Comparison of ENCODE assay signal across 18 mouse cellular contexts in the genomic region with DNA sequence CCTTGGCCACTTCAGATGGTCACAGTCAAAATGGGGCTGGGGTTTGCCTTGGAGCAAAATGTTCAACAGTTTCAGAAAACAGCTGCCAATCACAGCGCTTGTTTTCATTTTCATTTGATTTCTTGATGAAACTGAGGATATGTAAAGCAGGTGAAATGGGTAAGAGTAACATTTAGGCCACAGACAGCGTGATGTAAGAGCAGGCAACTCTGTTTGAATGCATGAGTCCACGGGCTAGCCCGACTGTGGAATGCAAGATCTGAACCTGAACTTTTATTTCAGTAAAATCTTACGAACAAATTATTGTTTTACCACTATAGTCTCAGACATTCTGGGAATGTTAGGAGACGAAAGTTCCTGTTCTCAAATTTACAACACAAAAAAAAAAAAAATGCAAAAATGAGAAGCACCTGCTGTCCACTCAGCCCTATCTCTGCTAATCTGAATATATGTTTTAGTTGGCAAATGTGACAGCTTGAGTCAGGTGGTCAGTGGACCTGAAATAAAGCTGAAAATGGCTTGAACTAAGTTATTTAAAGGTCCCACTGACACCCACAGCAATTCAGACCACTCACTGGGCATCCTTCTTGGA. TPM values are rescaled to one million over a fixed set of nuclear protein-coding genes. Genes with fewer than 3 reads are reported as not detected.
DNase-seq lines count a peak whose midpoint lies in the region; ATAC-seq and TF ChIP-seq lines count a peak whose summit lies in the region.
"Had no signal": no experiment of that assay in that cellular context is flagged by ENCODE, and none has a peak within 500 bp of the region (broad histone marks: within the 10 kb centered on the region; RNA-seq: fewer than 3 reads in every experiment).

No protein-coding gene starts in this region.

- peaks cover 39% of the 10 kb centered on the region for H3K4me1 ChIP-seq in intestine, postnatal 0 days (replicated peaks; ENCODE audit: control insufficient read depth, insufficient read depth, low read length)
- H3K4me1 ChIP-seq in intestine, embryonic 16.5 days (ENCODE audit: control insufficient read depth, insufficient read depth, low read length), result peaks cover 47% of the 10 kb centered on the region
- H3K4me1 ChIP-seq in forebrain, embryonic 13.5 days, result peaks cover 34% of the 10 kb centered on the region
- H3K4me1 ChIP-seq in forebrain, postnatal 0 days (ENCODE audit: insufficient read depth), result no peaks in the 10 kb centered on the region
- H3K4me1 ChIP-seq in hindbrain, postnatal 0 days (ENCODE audit: insufficient read depth, low read length), result 0 out of 2 replicates have a peak, but pooled peaks cover 9% of the 10 kb centered on the region
- H3K4me1 ChIP-seq: kidney, embryonic 15.5 days; neural tube, embryonic 15.5 days had no signal

- no peak overlapping the region for H3K4me2 ChIP-seq in intestine, postnatal 0 days (replicated peaks; ENCODE audit: low read depth)
- no peak overlapping the region for H3K4me2 ChIP-seq in intestine, embryonic 16.5 days (ENCODE audit: low read depth, low read length)
- H3K4me2 ChIP-seq in forebrain, embryonic 13.5 days, result no peak overlapping the region
- H3K4me2 ChIP-seq in forebrain, postnatal 0 days (ENCODE audit: low read depth), result no peak overlapping the region
- no peak overlapping the region for H3K4me2 ChIP-seq in hindbrain, postnatal 0 days (ENCODE audit: low read depth, low read length)
- H3K4me2 ChIP-seq: kidney, embryonic 15.5 days; neural tube, embryonic 15.5 days had no signal

- H3K27ac ChIP-seq in intestine, postnatal 0 days (ENCODE audit: low read depth, low read length), result peak overlapping the region; percentile 61; the same call in 1 of the 2 replicates
- no peak overlapping the region for H3K27ac ChIP-seq in intestine, embryonic 16.5 days (ENCODE audit: low read length)
- H3K27ac ChIP-seq in forebrain, embryonic 13.5 days, result peak overlapping the region; percentile 68
- peak overlapping the region; percentile 40; the same call in 1 of the 2 replicates for H3K27ac ChIP-seq in forebrain, postnatal 0 days (ENCODE audit: low read depth, low read length)
- H3K27ac ChIP-seq in hindbrain, postnatal 0 days, result peak overlapping the region; percentile 85
- H3K27ac ChIP-seq: heart, adult 2 months; kidney, embryonic 15.5 days; macrophage; neural tube, embryonic 15.5 days had no signal

- ATAC-seq in intestine, postnatal 0 days, result no peak
- ATAC-seq in intestine, embryonic 16.5 days, result no peak
- no peak for ATAC-seq in forebrain, embryonic 13.5 days
- ATAC-seq in forebrain, postnatal 0 days, result no peak
- ATAC-seq in hindbrain, postnatal 0 days, result no peak
- ATAC-seq: liver, postnatal 0 days; lung, postnatal 0 days had no signal

- peaks cover 41% of the 10 kb centered on the region for H3K36me3 ChIP-seq in intestine, postnatal 0 days (ENCODE audit: control insufficient read depth, insufficient read depth)
- 0 out of 2 replicates have a peak, but pooled peaks cover 6% of the 10 kb centered on the region for H3K36me3 ChIP-seq in intestine, embryonic 16.5 days (ENCODE audit: control insufficient read depth, insufficient read depth, low read length)
- H3K36me3 ChIP-seq in forebrain, embryonic 13.5 days (ENCODE audit: poor library complexity, severe bottlenecking), result peaks cover 66% of the 10 kb centered on the region
- peaks cover 9% of the 10 kb centered on the region for H3K36me3 ChIP-seq in forebrain, postnatal 0 days (ENCODE audit: insufficient read depth)
- H3K36me3 ChIP-seq in hindbrain, postnatal 0 days (ENCODE audit: insufficient read depth, low read length), result peaks cover 14% of the 10 kb centered on the region

- no peak overlapping the region for H3K4me3 ChIP-seq in intestine, postnatal 0 days (ENCODE audit: low read depth, low read length)
- H3K4me3 ChIP-seq in intestine, embryonic 16.5 days (ENCODE audit: low read length), result no peak overlapping the region
- H3K4me3 ChIP-seq in forebrain, embryonic 13.5 days, result no peak overlapping the region
- no peak overlapping the region for H3K4me3 ChIP-seq in forebrain, postnatal 0 days (ENCODE audit: low read depth, low read length)
- no peak overlapping the region for H3K4me3 ChIP-seq in hindbrain, postnatal 0 days (ENCODE audit: low read length)
- H3K4me3 ChIP-seq: embryonic facial prominence, embryonic 10.5 days; heart, adult 2 months; kidney, embryonic 15.5 days; neural tube, embryonic 15.5 days had no signal

- no peak for TF ChIP-seq CTCF in intestine, postnatal 0 days (IDR thresholded peaks at IDR 0.05; ENCODE audit: low read depth)
- no peak for TF ChIP-seq CTCF in forebrain, postnatal 0 days (IDR thresholded peaks at IDR 0.05; ENCODE audit: low read depth)
- no peak for TF ChIP-seq CTCF in hindbrain, postnatal 0 days (IDR thresholded peaks at IDR 0.05; ENCODE audit: low read depth)

- H3K9me3 ChIP-seq in intestine, postnatal 0 days (ENCODE audit: control insufficient read depth), result no peaks in the 10 kb centered on the region
- no peaks in the 10 kb centered on the region for H3K9me3 ChIP-seq in intestine, embryonic 16.5 days (ENCODE audit: control insufficient read depth, low read length)
- H3K9me3 ChIP-seq in forebrain, embryonic 13.5 days (replicated peaks), result no peaks in the 10 kb centered on the region
- H3K9me3 ChIP-seq in forebrain, postnatal 0 days (ENCODE audit: low read length), result no peaks in the 10 kb centered on the region
- H3K9me3 ChIP-seq in hindbrain, postnatal 0 days (ENCODE audit: low read length), result no peaks in the 10 kb centered on the region
- H3K9me3 ChIP-seq: embryonic facial prominence, embryonic 10.5 days; kidney, embryonic 15.5 days; neural tube, embryonic 15.5 days had no signal

- no peaks in the 10 kb centered on the region for H3K27me3 ChIP-seq in intestine, postnatal 0 days (replicated peaks; ENCODE audit: control insufficient read depth, insufficient read depth, low read length)
- H3K27me3 ChIP-seq in intestine, embryonic 16.5 days (replicated peaks; ENCODE audit: control insufficient read depth, insufficient read depth, low read length), result no peaks in the 10 kb centered on the region
- no peaks in the 10 kb centered on the region for H3K27me3 ChIP-seq in forebrain, embryonic 13.5 days
- H3K27me3 ChIP-seq in forebrain, postnatal 0 days (ENCODE audit: insufficient read depth, low read length), result no peaks in the 10 kb centered on the region
- no peaks in the 10 kb centered on the region for H3K27me3 ChIP-seq in hindbrain, postnatal 0 days (ENCODE audit: insufficient read depth, low read length)
- H3K27me3 ChIP-seq: kidney, embryonic 15.5 days; neural tube, embryonic 15.5 days had no signal

- no peak for DNase-seq in forebrain, postnatal 0 days
- no peak for DNase-seq in hindbrain, postnatal 0 days (ENCODE audit: low spot score)
- no peak for DNase-seq in c-Kit-positive CD71-positive TER-119-positive erythroid progenitor cells, embryonic 14.5 days (ENCODE audit: low spot score)
- DNase-seq in ovary, adult 18-20 months (ENCODE audit: low spot score), result no peak
- DNase-seq: adrenal gland, postnatal 10 days; gastrocnemius, postnatal 36 days; heart, adult 2 months; kidney, adult 11 months; liver, postnatal 0 days; spleen, adult 18-20 months had no signal

- WGBS in intestine, postnatal 0 days, result 94% methylated on average over 6 of the region's 6 CpGs
- WGBS in intestine, embryonic 16.5 days, result 93% methylated on average over 6 of the region's 6 CpGs
- 90% methylated on average over 6 of the region's 6 CpGs for WGBS in forebrain, embryonic 13.5 days
- 89% methylated on average over 6 of the region's 6 CpGs for WGBS in forebrain, postnatal 0 days
- 94% methylated on average over 6 of the region's 6 CpGs for WGBS in hindbrain, postnatal 0 days

- H3K9ac ChIP-seq in intestine, postnatal 0 days (ENCODE audit: low read depth, low read length), result no peak overlapping the region
- H3K9ac ChIP-seq in intestine, embryonic 16.5 days (ENCODE audit: low read depth, low read length), result no peak overlapping the region
- H3K9ac ChIP-seq in forebrain, embryonic 13.5 days, result no peak overlapping the region
- no peak overlapping the region for H3K9ac ChIP-seq in forebrain, postnatal 0 days
- H3K9ac ChIP-seq in hindbrain, postnatal 0 days (replicated peaks; ENCODE audit: low read length), result no peak overlapping the region
- H3K9ac ChIP-seq: kidney, embryonic 15.5 days; liver, postnatal 0 days; neural tube, embryonic 15.5 days had no signal

RNA-seq across cellular contexts. Expression of gene Fam53b, which starts 53.0 kb away (rescaled TPM):
- polyA plus RNA-seq in intestine, postnatal 0 days (2015; fragmentation: Nextera tagmentation; extraction: Ambion mirVana), result 13.5 and 17.3 TPM in 2 replicates
- 22.2 and 23.7 TPM in 2 replicates for polyA plus RNA-seq in intestine, embryonic 16.5 days (2015; fragmentation: Nextera tagmentation; extraction: Ambion mirVana)
- 31.1 and 33.9 TPM in 2 replicates for polyA plus RNA-seq in forebrain, embryonic 13.5 days (2015; fragmentation: Nextera tagmentation; extraction: Ambion mirVana)
- total RNA-seq in forebrain, postnatal 0 days (2014; rRNA removed), result 5.6 and 15.4 TPM in 2 replicates
- 5.6 and 5.8 TPM in 2 replicates for polyA plus RNA-seq in forebrain, postnatal 0 days (2015; fragmentation: Nextera tagmentation; extraction: Ambion mirVana)
- 20.9 and 21.0 TPM in 2 replicates for total RNA-seq in hindbrain, postnatal 0 days (2014; rRNA removed)
- 10.2 and 12.9 TPM in 2 replicates for polyA plus RNA-seq in hindbrain, postnatal 0 days (2015; fragmentation: Nextera tagmentation; extraction: Ambion mirVana)
